Mouse (Mus musculus) forebrain, embryonic 12.5 days (tissue): ENCODE results near the gene Rcc2. TPM values are rescaled to one million over a fixed set of nuclear protein-coding genes. Genes with fewer than 3 reads are reported as not detected.

Experiments
- microRNA-seq: library from miRNA; unstranded; fragments of <30 nt; microRNA quantifications from one replicate; pipeline ENCODE4, GENCODE M21; 2017
- polyA plus RNA-seq: library from polyadenylated mRNA; unstranded; fragments of >200 nt; fragmentation: Nextera tagmentation; extraction: Ambion mirVana; gene quantifications from 2 replicates; pipeline ENCODE4 v1.2.1, GENCODE M21; 2016

The Rcc2 gene
- polyA plus RNA-seq, 1 experiment from 2014 or later = 81.3 TPM

Small RNAs within 50 kb of the gene (microRNA-seq; reads per million reads assigned to microRNA genes)
- gene Gm23045 = not detected
- not detected for gene Gm25951

Other genes with a start within 250 kb of the Rcc2 start
- 26.1 and 31.1 TPM in 2 replicates for gene Arhgef10l, start 34.5 kb upstream of the Rcc2 start, polyA plus RNA-seq
- gene Padi6, start 42.1 kb downstream of the Rcc2 start, polyA plus RNA-seq = not detected in 2 replicates
- gene Padi4, start 73.7 kb downstream of the Rcc2 start, polyA plus RNA-seq = 0.90 and 1.8 TPM in 2 replicates
- gene Padi3, start 110.1 kb downstream of the Rcc2 start, polyA plus RNA-seq = 0.06 TPM in 1 of 2 replicates, not detected in the other
- gene Padi1, start 145.2 kb downstream of the Rcc2 start, polyA plus RNA-seq = 0.10 TPM in 1 of 2 replicates, not detected in the other
- 0.45 and 0.74 TPM in 2 replicates for gene Padi2, start 205.8 kb downstream of the Rcc2 start, polyA plus RNA-seq